Mouse (Mus musculus): ENCODE measurements around the gene Rbak. TPM values are rescaled to one million over a fixed set of nuclear protein-coding genes. Genes with fewer than 3 reads are reported as not detected.
"Not testable (repeated sequence)": the region's sequence is repeated elsewhere in the genome, so short reads cannot be mapped to it uniquely, and the experiment has no call there.

Rbak gene
- polyA plus RNA-seq, 1 experiment from 2014 or later: 19.3 TPM

DNA sequence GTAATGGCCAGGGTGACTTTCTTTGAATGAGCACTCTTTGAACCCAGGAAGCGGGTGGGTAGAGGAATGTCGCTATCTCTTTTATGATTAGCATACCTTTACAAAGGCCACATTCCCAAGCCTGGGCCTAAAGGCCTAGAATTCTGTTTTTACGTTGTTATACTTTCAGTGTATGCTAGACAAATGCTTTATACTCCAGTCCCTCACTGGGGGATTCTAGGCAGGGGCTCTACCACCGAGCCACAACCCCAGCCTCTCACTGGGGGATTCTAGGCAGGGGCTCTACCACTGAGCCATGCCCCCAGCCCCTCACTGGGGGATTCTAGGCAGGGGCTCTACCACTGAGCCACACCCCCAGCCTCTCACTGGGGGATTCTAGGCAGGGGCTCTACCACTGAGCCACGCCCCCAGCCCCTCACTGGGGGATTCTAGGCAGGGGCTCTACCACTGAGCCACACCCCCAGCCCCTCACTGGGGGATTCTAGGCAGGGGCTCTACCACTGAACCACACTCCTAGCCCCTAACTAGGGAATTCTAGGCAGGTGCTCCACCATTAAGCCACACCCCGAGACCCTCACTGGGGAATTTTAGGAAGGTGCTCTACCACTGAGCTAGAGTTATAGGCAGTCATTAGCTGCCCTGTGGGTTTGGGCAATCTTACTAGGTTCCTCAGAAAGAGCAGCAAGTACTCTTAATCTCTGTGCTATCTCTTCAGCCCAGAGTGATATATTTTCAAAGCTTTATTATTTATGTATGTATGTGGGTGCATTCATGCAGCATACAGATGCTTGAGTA lies 46.2 kb downstream of the Rbak start:
- ATAC-seq (ENCODE audit: insufficient number of reproducible peaks, insufficient read depth, low FRiP score, low TSS enrichment); H3K27ac ChIP-seq; H3K9ac ChIP-seq; H3K36me3 ChIP-seq; H3K4me1 ChIP-seq; H3K4me3 ChIP-seq; H3K4me2 ChIP-seq (replicated peaks); H3K27me3 ChIP-seq; H3K9me3 ChIP-seq: not testable (repeated sequence)
- 91% methylated on average over 3 of the region's 6 CpGs for WGBS

- Histone ChIP-seq H3K4me3 (no peak overlapping the region), H3K4me1 (no peaks in the 10 kb centered on the region)
Observed at GRCm38 (mm10) chr5:143132935-143133514, 47.5 kb downstream of the Rbak start.

DNA sequence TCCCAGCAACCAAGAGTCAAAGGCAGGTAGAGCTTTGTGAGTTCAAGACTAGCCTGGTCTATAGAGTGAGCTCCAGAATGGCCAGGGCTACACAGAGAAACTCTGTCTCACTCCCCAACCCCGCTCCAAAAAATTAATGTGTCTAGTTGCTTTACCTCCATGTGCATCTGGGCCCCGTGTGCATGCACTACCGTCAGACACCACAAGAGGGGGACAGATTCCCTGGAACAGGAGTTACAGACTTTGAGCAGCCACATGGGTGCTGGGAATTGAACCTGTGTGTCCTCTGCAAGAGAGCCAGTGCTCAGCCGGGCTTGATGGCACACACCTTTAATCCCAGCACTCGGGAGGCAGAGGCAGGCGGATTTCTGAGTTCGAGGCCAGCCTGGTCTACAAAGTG lies 50.2 kb downstream of the Rbak start:
- H3K9me3 ChIP-seq: peaks cover 11% of the 10 kb centered on the region
- H3K9ac ChIP-seq: no peak overlapping the region
- no peaks in the 10 kb centered on the region for H3K36me3 ChIP-seq
- no peaks in the 10 kb centered on the region for H3K27me3 ChIP-seq
- ATAC-seq (ENCODE audit: insufficient number of reproducible peaks, insufficient read depth, low FRiP score, low TSS enrichment): no peak
- no peak overlapping the region for H3K4me3 ChIP-seq
- WGBS: 92% methylated on average over 7 of the region's 7 CpGs
- no peak overlapping the region for H3K27ac ChIP-seq
- no peak overlapping the region for H3K4me2 ChIP-seq (replicated peaks)
- no peaks in the 10 kb centered on the region for H3K4me1 ChIP-seq

More at GRCm38 (mm10) chr5:143132935-143133514, 47.5 kb downstream of the Rbak start:
- Histone ChIP-seq H3K27me3 (no peaks in the 10 kb centered on the region), H3K9me3 (peaks cover 11% of the 10 kb centered on the region), H3K9ac (no peak overlapping the region), H3K27ac (no peak overlapping the region), H3K4me2 (replicated peaks) (no peak overlapping the region), H3K36me3 (no peaks in the 10 kb centered on the region)
- ATAC-seq (ENCODE audit: insufficient number of reproducible peaks, insufficient read depth, low FRiP score, low TSS enrichment): no peak
- 74% methylated on average over 13 of the region's 13 CpGs for WGBS

GRCm38 (mm10) chr5:143129101-143129500 lies 51.5 kb downstream of the Rbak start:
- H3K9ac ChIP-seq: no peak overlapping the region
- H3K4me2 ChIP-seq (replicated peaks): no peak overlapping the region
- no peak overlapping the region for H3K4me3 ChIP-seq
- no peaks in the 10 kb centered on the region for H3K4me1 ChIP-seq
- no peaks in the 10 kb centered on the region for H3K36me3 ChIP-seq
- 89% methylated on average over 16 of the region's 16 CpGs for WGBS
- no peaks in the 10 kb centered on the region for H3K27me3 ChIP-seq
- peaks cover 11% of the 10 kb centered on the region for H3K9me3 ChIP-seq
- no peak overlapping the region for H3K27ac ChIP-seq
- no peak for ATAC-seq (ENCODE audit: insufficient number of reproducible peaks, insufficient read depth, low FRiP score, low TSS enrichment)

GRCm38 (mm10) chr5:143127837-143128236 lies 52.7 kb downstream of the Rbak start:
- Histone ChIP-seq H3K4me2 (replicated peaks) (no peak overlapping the region), H3K9ac (no peak overlapping the region), H3K36me3 (no peaks in the 10 kb centered on the region), H3K4me1 (no peaks in the 10 kb centered on the region), H3K27ac (no peak overlapping the region), H3K4me3 (no peak overlapping the region), H3K9me3 (peaks cover 11% of the 10 kb centered on the region), H3K27me3 (no peaks in the 10 kb centered on the region)
- ATAC-seq (ENCODE audit: insufficient number of reproducible peaks, insufficient read depth, low FRiP score, low TSS enrichment): no peak
- 83% methylated on average over 8 of the region's 8 CpGs for WGBS

- H3K27ac ChIP-seq: no peak overlapping the region
- H3K9ac ChIP-seq: no peak overlapping the region
- H3K4me1 ChIP-seq: no peaks in the 10 kb centered on the region
- ATAC-seq (ENCODE audit: insufficient number of reproducible peaks, insufficient read depth, low FRiP score, low TSS enrichment): no peak
- H3K36me3 ChIP-seq: no peaks in the 10 kb centered on the region
- H3K4me2 ChIP-seq (replicated peaks): no peak overlapping the region
- WGBS: 65% methylated on average over 4 of the region's 4 CpGs
- H3K9me3 ChIP-seq: peaks cover 11% of the 10 kb centered on the region
- no peak overlapping the region for H3K4me3 ChIP-seq
- H3K27me3 ChIP-seq: no peaks in the 10 kb centered on the region
Observed at GRCm38 (mm10) chr5:143126908-143127307, 53.7 kb downstream of the Rbak start.

- no peak for ATAC-seq (ENCODE audit: insufficient number of reproducible peaks, insufficient read depth, low FRiP score, low TSS enrichment)
- no peaks in the 10 kb centered on the region for H3K4me1 ChIP-seq
- no peak overlapping the region for H3K9ac ChIP-seq
- no peaks in the 10 kb centered on the region for H3K27me3 ChIP-seq
- H3K4me3 ChIP-seq: no peak overlapping the region
- H3K9me3 ChIP-seq: peaks cover 11% of the 10 kb centered on the region
- no peak overlapping the region for H3K27ac ChIP-seq
- 90% methylated on average over 9 of the region's 9 CpGs for WGBS
- no peak overlapping the region for H3K4me2 ChIP-seq (replicated peaks)
- H3K36me3 ChIP-seq: no peaks in the 10 kb centered on the region
Observed at GRCm38 (mm10) chr5:143126089-143126488, 54.5 kb downstream of the Rbak start.

DNA sequence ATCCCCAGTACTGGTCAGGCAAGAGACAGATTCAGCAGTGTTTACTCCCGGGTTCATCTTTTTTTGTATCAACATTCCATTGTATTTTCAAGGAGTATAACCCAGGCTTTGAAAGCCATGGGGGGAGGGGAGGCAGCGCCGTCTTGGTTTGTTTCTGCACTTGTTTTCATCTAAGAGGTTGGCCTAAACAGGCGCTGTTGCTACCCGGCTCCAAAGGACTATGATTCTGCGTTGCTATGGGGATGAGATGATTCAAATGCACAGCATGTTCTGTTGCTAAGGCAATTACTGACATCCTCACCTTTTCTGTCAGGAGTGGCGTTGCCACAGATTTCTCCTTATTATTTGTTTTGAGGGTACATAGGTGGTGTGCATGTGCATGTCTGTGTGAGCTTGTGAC lies 55.0 kb downstream of the Rbak start:
- H3K4me2 ChIP-seq (replicated peaks): no peak overlapping the region
- no peak overlapping the region for H3K4me3 ChIP-seq
- ATAC-seq (ENCODE audit: insufficient number of reproducible peaks, insufficient read depth, low FRiP score, low TSS enrichment): no peak
- 61% methylated on average over 7 of the region's 7 CpGs for WGBS
- no peak overlapping the region for H3K27ac ChIP-seq
- H3K9me3 ChIP-seq: peaks cover 11% of the 10 kb centered on the region
- no peaks in the 10 kb centered on the region for H3K36me3 ChIP-seq
- H3K9ac ChIP-seq: no peak overlapping the region
- no peaks in the 10 kb centered on the region for H3K27me3 ChIP-seq
- no peaks in the 10 kb centered on the region for H3K4me1 ChIP-seq

- H3K9ac ChIP-seq: no peak overlapping the region
- H3K9me3 ChIP-seq: peaks cover 11% of the 10 kb centered on the region
- no peak for ATAC-seq (ENCODE audit: insufficient number of reproducible peaks, insufficient read depth, low FRiP score, low TSS enrichment)
- no peak overlapping the region for H3K27ac ChIP-seq
- H3K4me3 ChIP-seq: no peak overlapping the region
- H3K27me3 ChIP-seq: no peaks in the 10 kb centered on the region
- WGBS: 82% methylated on average over 4 of the region's 4 CpGs
- H3K4me2 ChIP-seq (replicated peaks): no peak overlapping the region
- H3K4me1 ChIP-seq: no peaks in the 10 kb centered on the region
- H3K36me3 ChIP-seq: no peaks in the 10 kb centered on the region
Observed at GRCm38 (mm10) chr5:143124805-143125378, 55.7 kb downstream of the Rbak start.

- H3K9ac ChIP-seq: no peak overlapping the region
- no peak overlapping the region for H3K4me2 ChIP-seq (replicated peaks)
- H3K36me3 ChIP-seq: no peaks in the 10 kb centered on the region
- 28% methylated on average over 1 of the region's 1 CpGs for WGBS
- H3K9me3 ChIP-seq: no peaks in the 10 kb centered on the region
- no peak overlapping the region for H3K4me3 ChIP-seq
- H3K27me3 ChIP-seq: no peaks in the 10 kb centered on the region; the same call in 1 of the 2 replicates
- H3K27ac ChIP-seq: no peak overlapping the region
- H3K4me1 ChIP-seq: no peaks in the 10 kb centered on the region
- ATAC-seq (ENCODE audit: insufficient number of reproducible peaks, insufficient read depth, low FRiP score, low TSS enrichment): no peak
Observed at GRCm38 (mm10) chr5:143122673-143123072, 57.9 kb downstream of the Rbak start.
